Mouse (Mus musculus) MEL (cell line): Measurements from ENCODE around the gene Gng7.

Experiments
- CTCF ChIP-seq, 3 experiments: IDR thresholded peaks in 2 of 3; conservative IDR thresholded peaks in 1 of 3; 2 replicates each; pipeline ENCODE4 v1.5.1; 2011 to 2012; ENCODE audit warnings: low read length in 3 of 3, low read depth in 2 of 3, mild to moderate bottlenecking in 2 of 3, improper control_type of control experiment in 1 of 3, inconsistent platforms in 1 of 3, mixed read lengths in 1 of 3, moderate library complexity in 1 of 3; ENCODE audit not compliant: control insufficient read depth in 1 of 3, insufficient read depth in 1 of 3, poor library complexity in 1 of 3, severe bottlenecking in 1 of 3
- MEF2A ChIP-seq: IDR thresholded peaks from 2 replicates; pipeline ENCODE4 v1.6.1; 2014; ENCODE audit warnings: low read depth, mild to moderate bottlenecking, inconsistent platforms, low read length, improper control_type of control experiment; ENCODE audit not compliant: poor library complexity, insufficient replicate concordance, severe bottlenecking; ENCODE audit errors: extremely low read depth
- POLR2A ChIP-seq, 2 experiments: IDR thresholded peaks; 2 replicates each; pipeline ENCODE4 v1.6.1; 2011 to 2012; ENCODE audit warnings: low read length in 2 of 2, mild to moderate bottlenecking in 2 of 2, control low read depth in 1 of 2, improper control_type of control experiment in 1 of 2, low read depth in 1 of 2, moderate library complexity in 1 of 2; ENCODE audit not compliant: control insufficient read depth in 1 of 2, insufficient read depth in 1 of 2, poor library complexity in 1 of 2
- TCF12 ChIP-seq: IDR thresholded peaks from 2 replicates; pipeline ENCODE4 v1.6.1; 2014; ENCODE audit warnings: low read depth, mild to moderate bottlenecking, inconsistent platforms, low read length, improper control_type of control experiment, moderate library complexity
- USF1 ChIP-seq: IDR thresholded peaks from 2 replicates; pipeline ENCODE4 v1.6.1; 2014; ENCODE audit warnings: low read depth, mild to moderate bottlenecking, inconsistent platforms, low read length, improper control_type of control experiment, moderate library complexity
- ZMIZ1 ChIP-seq: IDR thresholded peaks from 2 replicates; pipeline ENCODE4 v1.6.1; 2012; ENCODE audit warnings: low read depth, mild to moderate bottlenecking, inconsistent platforms, low read length, improper control_type of control experiment, moderate library complexity
- ZNF384 ChIP-seq: IDR thresholded peaks from 2 replicates; pipeline ENCODE4 v1.6.1; 2012; ENCODE audit warnings: low read depth, mild to moderate bottlenecking, inconsistent platforms, low read length, improper control_type of control experiment

GRCm38 (mm10) chr10:80955536-80955935, 59.2 kb downstream of the Gng7 start:
- TF ChIP-seq CTCF (IDR thresholded peaks at IDR 0.05 in 2 of 3, conservative IDR thresholded peaks at IDR 0.05 in 1 of 3; ENCODE audit: control insufficient read depth in 1 of 3, insufficient read depth in 1 of 3, low read depth in 2 of 3, low read length in 3 of 3, poor library complexity in 1 of 3, severe bottlenecking in 1 of 3), result peak; percentile 53 to 96 (median 75)
- TF ChIP-seq POLR2A (IDR thresholded peaks at IDR 0.05; ENCODE audit: control insufficient read depth in 1 of 2, insufficient read depth in 1 of 2, low read depth in 1 of 2, low read length in 2 of 2, poor library complexity in 1 of 2), result no peak
- no peak for TF ChIP-seq USF1
- TF ChIP-seq MEF2A, result no peak
- no peak for TF ChIP-seq TCF12
- TF ChIP-seq ZNF384, result no peak
- TF ChIP-seq ZMIZ1, result no peak
